Mouse (Mus musculus): Measurements from ENCODE around the gene Olfr95.
"Not testable (repeated sequence)": the region's sequence is repeated elsewhere in the genome, so short reads cannot be mapped to it uniquely, and the experiment has no call there.

Olfr95 gene

GRCm38 (mm10) chr17:37213018-37213417 is at the start of gene Olfr95:
Olfr95 (minus strand) TSS chr17:37213118.
- no peak for DNase-seq (ENCODE audit: low spot score)

DNA sequence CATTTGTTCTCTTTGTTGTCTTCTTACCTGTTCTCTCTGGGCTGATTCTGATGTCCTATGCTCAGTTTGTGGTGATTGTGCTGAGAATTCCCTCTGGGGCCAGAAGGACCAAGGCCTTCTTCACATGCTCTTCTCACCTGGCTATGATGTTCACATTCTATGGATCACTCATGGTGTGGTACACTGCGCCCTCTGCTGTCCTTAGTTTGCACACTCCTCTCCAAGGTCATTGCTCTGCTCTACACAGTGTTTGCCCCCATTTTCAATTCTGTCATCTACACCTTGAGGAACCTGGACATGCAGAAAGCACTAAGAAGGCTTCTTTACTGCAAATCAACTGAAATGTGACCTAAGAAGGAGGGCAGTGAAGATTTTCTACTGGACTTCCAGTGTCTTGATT is 37.6 kb upstream of the Olfr95 start:
- DNase-seq (ENCODE audit: low spot score), result peak; percentile 11

- no peak for DNase-seq (ENCODE audit: low spot score)
Observed at GRCm38 (mm10) chr17:37249460-37249859, 36.5 kb upstream of the Olfr95 start.

GRCm38 (mm10) chr17:37246715-37247114 is 33.8 kb upstream of the Olfr95 start:
- peak; percentile 54 for DNase-seq (ENCODE audit: low spot score)

GRCm38 (mm10) chr17:37242198-37242597 is 29.3 kb upstream of the Olfr95 start:
- no peak for DNase-seq (ENCODE audit: low spot score)

GRCm38 (mm10) chr17:37237230-37237629 is 24.3 kb upstream of the Olfr95 start, which contains the start of gene Olfr97:
Olfr97 (minus strand) TSS chr17:37237330.
- not testable (repeated sequence) for DNase-seq (ENCODE audit: low spot score)

DNA sequence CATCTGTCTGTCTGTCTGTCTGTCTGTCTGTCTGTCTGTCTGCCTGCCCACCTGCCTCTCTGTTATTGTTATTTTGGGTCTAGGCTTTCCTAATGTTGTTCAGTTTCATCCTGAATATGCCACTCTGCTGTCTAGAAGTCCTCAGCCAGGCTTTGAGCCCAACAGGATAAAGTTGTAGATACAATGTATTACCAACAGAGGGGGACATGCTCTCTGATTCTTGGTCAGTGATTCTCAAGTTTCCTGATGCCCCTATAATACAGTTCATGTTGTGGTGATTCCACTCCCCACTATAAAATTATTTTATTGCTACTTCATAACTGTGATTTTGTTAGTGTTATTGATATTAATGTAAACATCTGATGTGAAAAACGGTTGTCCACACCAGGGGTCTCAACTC is 9.0 kb upstream of the Olfr95 start:
- DNase-seq (ENCODE audit: low spot score), result no peak

DNA sequence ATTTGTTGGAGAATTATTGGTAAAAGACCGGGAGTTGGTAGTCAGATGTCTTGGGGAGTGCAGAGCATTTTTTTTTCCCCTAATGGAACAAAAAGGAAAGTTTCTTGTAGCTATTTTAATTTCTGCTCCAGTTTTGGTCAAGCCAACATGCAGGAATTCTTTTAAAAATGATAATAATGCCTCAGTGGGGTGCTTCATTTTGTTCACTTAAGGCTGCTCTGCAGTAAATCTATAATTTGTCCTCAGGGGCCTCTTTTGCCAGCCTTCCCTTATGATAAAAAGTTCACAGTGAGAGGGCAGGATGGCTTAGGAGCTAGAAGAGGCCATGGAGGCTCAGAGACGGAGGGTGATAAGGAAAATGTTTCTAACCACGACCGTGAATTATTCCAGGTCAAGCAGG is 6.9 kb upstream of the Olfr95 start, which contains the start of gene Olfr96:
Gene Olfr96, plus strand, starts transcription at position 301 of the 400 bp plus-strand sequence.
- DNase-seq (ENCODE audit: low spot score), result no peak

- DNase-seq (ENCODE audit: low spot score), result peak; percentile 1
Observed at GRCm38 (mm10) chr17:37218486-37218885, 5.6 kb upstream of the Olfr95 start.

DNA sequence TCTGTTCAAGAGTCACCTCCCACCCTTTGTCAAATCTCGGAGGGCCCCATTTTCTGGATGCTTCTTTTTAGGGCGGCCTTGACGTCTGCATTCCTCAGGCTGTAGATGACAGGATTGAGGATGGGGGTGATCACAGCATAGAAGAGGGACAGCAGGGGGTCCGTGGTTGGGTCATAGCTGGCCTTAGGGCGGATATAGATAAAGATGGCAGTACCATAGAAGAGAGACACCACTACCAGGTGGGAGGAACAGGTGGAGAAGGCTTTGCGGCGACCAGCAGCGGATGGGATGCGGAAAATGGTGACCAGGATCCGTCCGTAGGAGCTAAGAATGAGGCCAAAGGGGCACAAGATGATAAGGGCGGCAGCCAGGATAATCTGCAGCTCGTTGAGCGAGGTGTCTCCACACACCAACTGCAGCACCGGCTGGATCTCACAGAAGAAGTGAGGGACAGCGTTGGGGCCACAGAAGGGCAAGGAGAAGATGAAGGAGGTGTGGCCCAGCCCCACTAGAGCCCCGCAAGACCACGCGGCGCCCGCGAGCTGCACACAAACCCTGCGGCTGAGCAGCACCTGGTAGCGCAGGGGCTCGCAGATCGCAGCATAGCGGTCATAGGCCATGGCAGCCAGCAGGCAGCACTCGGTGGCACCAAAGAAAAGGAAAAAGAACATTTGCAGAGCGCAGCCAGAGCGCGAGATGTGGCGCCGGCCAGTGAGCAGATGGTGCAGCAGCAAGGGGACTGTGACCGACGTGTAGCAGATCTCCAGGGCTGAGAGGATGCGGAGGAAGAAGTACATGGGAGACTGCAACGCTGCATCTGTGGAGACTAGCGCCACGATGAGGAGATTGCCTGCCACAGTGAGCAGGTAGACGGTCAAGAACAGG is 1.8 kb downstream of the Olfr95 start:
- DNase-seq (ENCODE audit: low spot score), result no peak

- no peak for DNase-seq (ENCODE audit: low spot score)
Observed at GRCm38 (mm10) chr17:37203917-37204236, 9.0 kb downstream of the Olfr95 start.

- DNase-seq (ENCODE audit: low spot score), result peak; percentile 68
Observed at GRCm38 (mm10) chr17:37203206-37203916, 9.6 kb downstream of the Olfr95 start.

DNA sequence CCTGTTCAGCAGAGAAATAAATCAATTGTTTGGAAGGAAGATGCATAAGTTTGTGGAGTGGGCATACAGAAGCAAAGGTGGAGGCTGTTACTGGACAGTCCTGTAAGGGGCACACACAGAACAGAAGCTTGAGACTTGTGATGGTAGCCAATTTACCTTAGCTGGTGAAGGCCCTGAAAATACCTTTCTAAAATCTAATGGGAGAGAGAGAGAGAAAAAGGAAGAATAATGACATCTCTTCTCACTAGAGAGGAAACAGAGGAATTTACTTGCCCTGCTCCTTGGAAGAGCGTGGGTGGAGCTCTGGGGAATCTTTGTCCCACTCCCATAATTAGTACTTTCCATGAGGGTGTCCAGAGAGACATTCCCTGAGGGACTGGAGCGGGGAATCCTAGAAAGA is 12.0 kb downstream of the Olfr95 start, which contains the start of gene Olfr94:
Gene Olfr94, minus strand, starts transcription at position 101 of the 400 bp plus-strand sequence.
- no peak for DNase-seq (ENCODE audit: low spot score)

DNA sequence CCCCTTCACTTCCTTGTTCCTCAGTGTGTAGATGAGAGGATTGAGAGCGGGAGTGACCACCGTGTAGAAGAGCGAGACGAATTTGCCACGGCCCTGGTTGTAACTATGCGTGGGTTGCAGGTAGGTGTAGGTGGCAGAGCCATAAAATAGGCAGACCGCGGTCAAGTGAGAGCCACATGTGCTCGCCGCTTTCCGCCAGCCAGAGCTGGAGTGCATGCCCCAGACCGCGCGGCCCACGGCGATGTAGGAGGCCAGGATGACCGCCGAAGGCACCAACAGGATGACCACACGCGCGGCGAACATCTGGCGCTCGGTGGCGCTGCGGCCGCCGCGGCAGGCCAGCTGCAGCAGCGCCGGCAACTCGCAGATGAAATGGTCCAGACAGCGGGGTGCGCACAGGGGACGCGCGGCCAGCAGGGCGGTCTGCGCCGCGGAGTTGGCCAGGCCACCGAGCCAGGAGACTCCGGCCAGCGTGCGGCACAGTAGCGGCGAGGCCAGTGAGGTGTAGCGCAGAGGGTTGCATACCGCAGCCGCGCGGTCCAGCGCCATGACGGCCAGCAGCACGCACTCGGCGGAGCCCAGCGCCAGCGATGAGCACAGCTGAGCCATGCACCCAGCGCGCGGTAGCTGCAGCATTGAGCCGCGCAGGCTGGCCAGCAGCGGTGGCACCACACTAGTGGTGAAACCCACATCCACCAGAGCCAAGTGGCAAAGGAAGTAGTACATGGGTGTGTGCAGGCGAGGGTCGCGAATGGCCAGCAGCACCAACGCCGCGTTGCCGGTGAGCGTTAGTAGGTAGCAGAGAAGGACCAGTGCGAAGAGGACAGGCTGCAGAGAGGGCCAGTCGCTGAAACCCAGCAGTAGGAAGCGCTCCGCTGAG is 15.8 kb downstream of the Olfr95 start:
- no peak for DNase-seq (ENCODE audit: low spot score)

DNA sequence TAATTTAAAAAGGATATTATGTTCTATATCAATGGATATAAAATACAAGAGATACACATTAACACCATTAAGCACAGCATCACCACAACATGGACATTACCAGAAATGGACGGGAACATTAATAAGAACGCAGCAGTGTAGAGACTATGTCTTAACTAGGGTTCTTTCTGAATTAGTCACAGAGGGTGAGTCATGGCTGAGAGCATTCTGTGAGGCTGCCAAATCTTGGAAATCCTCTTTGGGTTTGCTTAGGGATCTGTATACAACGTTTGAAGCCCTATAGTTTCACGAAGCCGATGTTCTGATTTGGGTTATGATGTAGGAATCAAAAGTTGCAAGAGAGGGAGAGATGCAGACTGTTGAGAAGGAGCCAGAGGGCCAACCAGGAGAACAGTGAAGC is 18.1 kb downstream of the Olfr95 start:
- no peak for DNase-seq (ENCODE audit: low spot score)

- no peak for DNase-seq (ENCODE audit: low spot score)
Observed at GRCm38 (mm10) chr17:37193656-37194055, 19.3 kb downstream of the Olfr95 start, which contains the start of gene Ubd. Ubd (plus strand) TSS chr17:37193892.

- no peak for DNase-seq (ENCODE audit: low spot score)
Observed at GRCm38 (mm10) chr17:37193032-37193431, 19.9 kb downstream of the Olfr95 start.

- DNase-seq (ENCODE audit: low spot score), result peak; percentile 58
Observed at GRCm38 (mm10) chr17:37190711-37191110, 22.2 kb downstream of the Olfr95 start.

- no peak for DNase-seq (ENCODE audit: low spot score)
Observed at GRCm38 (mm10) chr17:37185474-37185873, 27.4 kb downstream of the Olfr95 start.

GRCm38 (mm10) chr17:37161394-37161793 is 51.5 kb downstream of the Olfr95 start, which contains the start of gene Olfr93:
Olfr93 (minus strand) TSS chr17:37161494.
- DNase-seq (ENCODE audit: low spot score), result no peak

Measured in lung, postnatal 25 days (tissue).